Mouse (Mus musculus): Measurements from ENCODE around the gene Tnfrsf23.

Gene Tnfrsf23

GRCm38 (mm10) chr7:143627555-143628286 is 58.0 kb downstream of the Tnfrsf23 start:
- in situ Hi-C loops (cut with MboI; ENCODE audit: low pct_unique_long_range_greater_than_20kb in 1 of 2, low sequenced_read_pairs in 2 of 2, unreplicated experiment in 1 of 2) = no loop called here

- in situ Hi-C loops (cut with MboI; ENCODE audit: low pct_unique_long_range_greater_than_20kb in 1 of 2, low sequenced_read_pairs in 2 of 2, unreplicated experiment in 1 of 2) = no loop called here
Observed at GRCm38 (mm10) chr7:143626178-143626577, 59.5 kb downstream of the Tnfrsf23 start.

GRCm38 (mm10) chr7:143625151-143625550 is 60.5 kb downstream of the Tnfrsf23 start:
- in situ Hi-C loops (cut with MboI; ENCODE audit: low pct_unique_long_range_greater_than_20kb in 1 of 2, low sequenced_read_pairs in 2 of 2, unreplicated experiment in 1 of 2) = no loop called here

GRCm38 (mm10) chr7:143624561-143624960 is 61.1 kb downstream of the Tnfrsf23 start:
- in situ Hi-C loops (cut with MboI; ENCODE audit: low pct_unique_long_range_greater_than_20kb in 1 of 2, low sequenced_read_pairs in 2 of 2, unreplicated experiment in 1 of 2) = no loop called here

GRCm38 (mm10) chr7:143620951-143621350 is 64.7 kb downstream of the Tnfrsf23 start:
- in situ Hi-C loops (cut with MboI; ENCODE audit: low pct_unique_long_range_greater_than_20kb in 1 of 2, low sequenced_read_pairs in 2 of 2, unreplicated experiment in 1 of 2) = no loop called here

Measured in mouse embryonic stem cell (cell line).